Mouse (Mus musculus) lung, postnatal 10 days (tissue): ENCODE measurements around the gene Col9a1.

Experiments
- DNase-seq: peaks from one replicate; pipeline ENCODE4 v3.0.0; 2021

Gene Col9a1

DNA sequence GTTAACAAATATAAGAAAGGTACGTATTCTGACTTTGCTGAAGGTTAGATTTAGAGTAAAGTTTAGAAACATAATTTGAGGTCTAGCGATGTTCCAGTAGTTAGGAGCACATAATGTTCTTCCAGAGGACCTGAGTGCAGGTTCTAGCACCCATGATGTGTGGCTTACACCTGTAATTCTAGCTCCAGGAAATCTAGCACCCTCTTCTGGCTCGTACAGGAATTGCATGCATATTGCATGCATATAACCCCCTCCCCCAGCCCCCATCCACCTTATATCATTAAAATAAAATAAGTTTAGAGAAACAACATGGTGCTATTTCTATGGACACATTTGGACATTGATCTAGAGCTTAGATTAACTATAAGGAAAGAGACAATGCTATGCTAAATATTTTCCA is 123.3 kb downstream of the Col9a1 start:
- no peak for DNase-seq
